Mouse (Mus musculus) 3134 (cell line): Measurements from ENCODE around the gene Cbx8.

ENCODE experiments used
- DNase-seq: peaks from one replicate; pipeline ENCODE4 v3.0.0-alpha.2; 2011; ENCODE audit warnings: low spot score; ENCODE audit not compliant: insufficient read length; ENCODE audit errors: extremely low read depth

Cbx8 gene

DNA sequence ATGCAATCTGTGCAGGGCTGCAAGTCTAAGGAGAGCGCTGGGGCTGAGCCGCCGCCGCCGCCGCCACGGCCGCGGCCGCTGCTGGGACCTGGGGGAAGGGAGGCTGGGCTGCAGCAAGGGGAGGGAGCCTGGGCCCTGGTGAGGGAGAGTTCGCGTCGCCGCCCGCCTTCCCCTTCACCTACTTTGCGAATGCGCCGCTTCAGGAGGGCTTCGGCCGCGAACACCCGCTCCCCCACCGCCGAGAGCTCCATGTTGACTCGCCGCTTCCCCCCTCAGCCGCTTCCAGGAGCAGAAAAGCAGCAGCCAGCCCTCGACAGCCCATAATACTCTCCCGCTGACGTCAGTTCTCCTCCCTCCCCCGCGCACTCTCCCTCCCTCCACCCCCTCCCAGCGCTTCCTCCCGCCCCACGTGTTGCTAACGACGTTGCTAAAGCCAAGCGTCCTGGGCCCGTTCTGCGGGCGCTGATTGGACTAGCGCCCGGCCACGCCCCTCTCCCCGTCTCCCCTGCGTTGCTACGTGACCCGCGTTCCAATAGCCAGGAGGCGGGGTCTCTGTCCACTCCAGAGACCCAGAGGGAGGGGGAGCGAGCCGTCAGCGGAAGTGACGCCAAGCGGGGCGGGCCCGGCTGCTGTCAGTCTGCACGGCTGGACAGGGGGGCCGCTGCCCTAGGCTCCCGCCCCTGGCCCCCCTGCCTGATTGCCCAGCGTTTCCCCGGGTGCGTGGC lies at the start of gene Cbx8:
Gene Cbx8, minus strand, starts transcription at position 370 of the 725 bp plus-strand sequence.
- DNase-seq = peak; percentile 100

DNA sequence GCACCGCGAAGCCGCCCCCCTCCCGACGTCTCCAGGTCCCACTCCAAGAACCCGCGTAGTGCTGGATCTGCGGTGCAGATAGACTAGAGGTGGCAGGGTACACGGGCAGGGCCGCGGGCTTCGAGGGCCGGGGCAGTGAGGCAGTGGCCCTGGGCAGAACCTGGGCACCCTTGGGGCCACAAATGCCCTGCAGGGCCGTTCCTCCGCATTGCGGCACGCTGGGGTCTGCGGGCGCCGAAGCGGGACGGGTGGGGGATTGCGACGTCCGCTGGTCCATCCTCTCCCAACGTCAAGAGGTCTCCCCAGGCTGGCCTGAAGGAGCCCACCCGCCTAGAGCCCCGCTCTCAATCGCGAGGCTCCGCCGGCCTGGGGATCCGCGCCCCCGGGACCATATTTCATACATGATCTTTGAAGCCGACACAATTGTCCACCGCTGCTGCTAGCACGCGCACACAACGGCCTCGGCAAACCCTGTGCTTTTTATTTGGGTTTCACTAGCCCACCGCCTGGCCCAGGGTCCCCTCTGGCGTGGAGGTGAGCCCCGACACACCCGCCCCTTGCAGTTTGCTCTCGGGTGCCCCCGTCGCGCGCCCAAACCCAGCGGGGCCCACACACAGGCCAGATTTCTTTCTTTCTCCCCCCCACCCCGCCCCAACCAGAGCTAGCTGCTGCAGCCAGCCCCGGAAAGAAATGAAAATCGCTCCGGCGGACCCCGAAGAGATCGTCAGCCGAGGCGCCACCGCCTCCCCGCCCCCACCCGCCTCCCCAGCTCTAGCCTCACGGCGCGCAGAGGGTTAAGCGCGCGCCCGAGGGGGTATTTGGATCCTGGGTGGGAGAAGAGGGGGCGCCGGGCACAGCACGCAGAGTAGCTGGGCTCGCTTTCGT lies 49.5 kb upstream of the Cbx8 start:
- no peak for DNase-seq

GRCm38 (mm10) chr11:119089235-119090075 lies 48.7 kb upstream of the Cbx8 start:
- no peak for DNase-seq

GRCm38 (mm10) chr11:119088391-119089234 lies 47.8 kb upstream of the Cbx8 start:
- DNase-seq = no peak

DNA sequence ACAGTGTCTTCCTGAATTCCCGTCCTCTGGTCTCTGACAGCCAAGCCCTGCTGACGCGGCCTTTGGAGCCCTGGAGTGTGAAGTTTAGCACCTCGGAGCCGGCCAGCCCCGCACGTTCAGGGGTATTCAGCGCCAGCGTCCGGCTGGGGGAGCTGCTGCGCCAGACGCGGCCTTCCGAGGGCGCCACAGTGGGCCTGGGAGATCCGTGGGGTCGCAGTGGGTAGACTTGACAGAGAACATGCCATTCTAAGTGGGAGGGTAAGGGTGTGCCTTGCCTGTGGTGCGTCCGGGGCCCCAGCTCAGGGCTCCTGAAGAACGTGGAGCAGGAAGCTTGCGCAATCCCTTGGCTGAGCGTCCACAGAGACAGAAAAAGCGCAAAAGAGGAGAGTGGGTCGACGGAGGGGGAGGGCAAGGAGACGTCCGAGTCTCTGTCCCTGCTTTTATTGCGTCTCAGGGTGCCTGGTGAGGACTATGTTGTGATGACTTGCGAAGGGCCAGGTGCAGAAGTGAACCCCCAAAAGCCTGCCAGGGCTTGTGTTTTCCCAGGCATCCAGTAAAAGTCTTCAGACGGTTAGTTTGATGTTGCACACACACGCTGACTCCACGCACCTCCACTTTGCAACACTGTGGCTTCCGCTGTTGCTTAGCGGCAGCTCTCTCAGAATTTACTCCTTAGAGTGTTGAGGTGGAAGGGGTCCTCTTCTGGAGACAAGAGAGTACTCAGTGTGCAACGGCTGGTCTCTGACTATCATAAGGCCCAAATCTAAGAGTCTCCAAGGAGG lies 46.7 kb upstream of the Cbx8 start:
- DNase-seq = peak; percentile 56

- DNase-seq = peak; percentile 98
These were observed 45.6 kb upstream of the Cbx8 start, which contains the start of gene Cbx4 for GRCm38 (mm10) chr11:119086144-119086971. TSS of gene Cbx4 (minus strand) at chr11:119086221.

DNA sequence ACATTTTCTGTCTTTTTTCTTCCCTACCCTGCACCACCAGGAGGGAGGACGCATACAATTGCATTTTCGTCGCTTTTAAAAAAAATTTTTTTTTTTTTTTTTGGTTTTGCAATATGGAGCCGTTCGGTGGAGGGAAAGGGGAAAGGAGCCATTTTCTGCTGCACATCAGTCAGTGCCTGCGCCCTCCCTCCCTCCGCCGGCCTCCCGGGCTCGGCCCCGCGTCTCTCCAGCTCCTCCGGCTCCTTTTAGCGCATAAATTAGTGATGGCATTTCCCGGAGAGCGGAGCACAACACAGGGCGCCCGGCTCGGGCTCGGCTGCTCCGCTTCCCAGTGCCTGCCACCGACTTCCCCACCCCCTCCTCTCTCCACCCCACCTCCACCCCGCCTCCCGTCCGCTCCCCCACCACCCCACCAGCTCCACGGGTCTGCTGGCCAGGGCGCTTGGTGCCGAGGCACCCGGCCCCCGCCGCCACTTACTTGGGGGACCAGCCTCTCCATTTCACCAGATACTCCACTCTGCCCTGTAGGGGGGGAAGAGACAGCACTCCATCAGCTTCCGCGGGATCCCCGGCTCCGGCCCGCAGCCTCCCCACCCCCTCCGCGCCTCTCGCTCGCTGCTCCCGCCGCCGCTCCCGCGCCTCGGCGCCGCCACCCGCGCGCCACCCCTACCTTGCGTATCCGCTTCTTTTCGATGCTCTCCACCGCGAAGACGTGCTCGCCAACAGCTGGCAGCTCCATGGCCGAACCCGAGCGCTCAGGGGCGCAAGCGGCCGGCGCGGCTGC lies 44.7 kb upstream of the Cbx8 start:
- DNase-seq = peak; percentile 77

GRCm38 (mm10) chr11:119084446-119085278 lies 43.9 kb upstream of the Cbx8 start:
- peak; percentile 54 for DNase-seq

- peak; percentile 84 for DNase-seq
These were observed 43.1 kb upstream of the Cbx8 start for GRCm38 (mm10) chr11:119083724-119084445.

GRCm38 (mm10) chr11:119082638-119083599 lies 42.1 kb upstream of the Cbx8 start:
- no peak for DNase-seq

- DNase-seq = peak; percentile 53
These were observed 41.3 kb upstream of the Cbx8 start for GRCm38 (mm10) chr11:119081839-119082637.

DNA sequence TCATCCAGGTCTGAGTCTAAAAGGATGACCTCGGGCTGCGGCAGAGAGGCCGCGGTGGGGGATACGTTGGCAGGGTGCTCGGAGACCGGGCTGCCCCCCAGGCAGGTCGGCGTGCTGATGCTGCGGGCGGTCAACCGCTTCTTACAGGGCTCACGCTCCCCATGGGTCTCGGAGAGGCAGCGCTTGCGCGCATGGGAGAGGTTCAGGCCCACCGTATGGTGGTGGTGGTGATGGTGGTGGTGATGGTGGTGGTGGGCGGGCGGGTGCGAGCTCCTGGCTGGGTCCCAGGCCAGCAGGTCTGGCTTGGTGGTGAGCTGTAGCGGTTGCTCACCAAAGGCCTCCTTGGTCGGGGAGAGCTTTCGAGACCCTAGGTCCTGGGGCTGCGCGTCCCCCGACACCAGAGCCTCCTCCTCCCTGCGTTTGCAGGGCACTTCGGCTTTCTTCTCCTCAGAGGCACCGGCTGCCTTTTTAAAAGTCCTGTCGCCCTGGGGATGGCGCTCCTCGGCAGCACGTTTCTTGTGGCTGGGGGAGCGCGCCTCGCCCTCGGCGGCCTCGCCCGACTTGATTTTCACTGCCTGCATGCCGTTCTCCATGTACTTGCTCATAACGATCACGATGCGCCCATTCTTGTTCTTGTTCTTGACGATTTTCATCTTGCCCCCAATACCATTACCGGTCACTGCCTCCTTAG lies 40.5 kb upstream of the Cbx8 start:
- DNase-seq = no peak

- DNase-seq = no peak
These were observed 39.8 kb upstream of the Cbx8 start for GRCm38 (mm10) chr11:119080461-119081147.
